Mouse (Mus musculus) heart, postnatal 0 days (tissue): ENCODE measurements around the gene Smco3.

Experiments
- CTCF ChIP-seq: IDR thresholded peaks from 2 replicates; pipeline ENCODE4 v1.5.1; 2016; ENCODE audit warnings: antibody characterized with exemption, control low read depth, low read depth
- EP300 ChIP-seq: IDR thresholded peaks from 2 replicates; pipeline ENCODE4 v1.6.1; 2016; ENCODE audit warnings: antibody characterized with exemption, low read depth

DNA sequence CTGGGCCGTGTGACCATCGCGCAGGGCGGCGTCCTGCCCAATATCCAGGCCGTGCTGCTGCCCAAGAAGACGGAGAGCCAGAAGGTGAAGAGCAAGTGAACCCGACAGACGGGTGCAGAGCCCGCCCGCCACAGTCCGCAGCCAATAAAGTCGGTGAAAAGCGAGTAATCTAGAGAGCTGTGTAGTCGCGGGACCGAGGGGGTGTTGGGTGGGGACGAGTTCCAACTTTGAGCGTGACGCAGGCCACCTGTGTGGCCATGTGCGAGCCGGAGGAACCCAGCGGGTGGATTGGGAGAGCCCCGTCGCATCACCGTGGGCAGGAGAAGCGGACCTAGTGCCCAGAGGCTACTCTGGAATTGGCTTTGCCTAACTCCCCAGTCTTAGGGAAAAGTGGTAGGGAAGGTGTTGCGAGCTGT, 26.6 kb downstream of the Smco3 start:
- TF ChIP-seq EP300 (no peak), CTCF (no peak)
